23 mouse cellular contexts compared by ENCODE assay signal in genomic region chr7:106813829-106814228, GRCm38 (mm10). TPM values are rescaled to one million over a fixed set of nuclear protein-coding genes. Genes with fewer than 3 reads are reported as not detected.
"Had no signal": no experiment of that assay in that cellular context is flagged by ENCODE, and none has a peak within 500 bp of the region (broad histone marks: within the 10 kb centered on the region; RNA-seq: fewer than 3 reads in every experiment).

Olfr701 (plus strand) TSS chr7:106814129.

- H3K36me3 ChIP-seq: midbrain, embryonic 10.5 days; midbrain, embryonic 12.5 days; neural tube, embryonic 12.5 days; stomach, embryonic 15.5 days had no signal

- H3K4me1 ChIP-seq: midbrain, embryonic 10.5 days; midbrain, embryonic 12.5 days; neural tube, embryonic 12.5 days; stomach, embryonic 15.5 days had no signal

- ATAC-seq: midbrain, embryonic 16.5 days had no signal

- H3K9me3 ChIP-seq: midbrain, embryonic 10.5 days; midbrain, embryonic 12.5 days; neural tube, embryonic 12.5 days; stomach, embryonic 15.5 days had no signal

- H3K27me3 ChIP-seq: midbrain, embryonic 12.5 days; neural tube, embryonic 12.5 days; stomach, embryonic 15.5 days had no signal

- H3K27ac ChIP-seq: midbrain, embryonic 10.5 days; midbrain, embryonic 12.5 days; neural tube, embryonic 12.5 days; stomach, embryonic 15.5 days; stomach, postnatal 0 days had no signal

- H3K4me3 ChIP-seq: midbrain, embryonic 10.5 days; midbrain, embryonic 12.5 days; neural tube, embryonic 12.5 days; stomach, embryonic 15.5 days had no signal

- H3K4me2 ChIP-seq: lung, embryonic 14.5 days; midbrain, embryonic 12.5 days; neural tube, embryonic 12.5 days; stomach, embryonic 15.5 days had no signal

- H3K9ac ChIP-seq: lung, embryonic 14.5 days; midbrain, embryonic 12.5 days; neural tube, embryonic 12.5 days; stomach, embryonic 15.5 days had no signal

- DNase-seq: lung, adult 18-20 months; lung, embryonic 14.5 days; lung, postnatal 10 days; lung, postnatal 4 days; midbrain, embryonic 14.5 days; right cerebral cortex, postnatal 14 days; thymus, adult 2 months; thymus, postnatal 25 days; thymus, postnatal 4 days had no signal

RNA-seq across cellular contexts. Expression of gene Olfr701, which starts in this region (rescaled TPM):
- total RNA-seq: megakaryocyte, adult 5-6 weeks; megakaryocyte-erythroid progenitor cell, adult 5-6 weeks; neutrophil, adult 5-6 weeks had no signal
- polyA plus RNA-seq: liver, embryonic 16.5 days; lung, embryonic 14.5 days; lung, embryonic 16.5 days; midbrain, embryonic 10.5 days; midbrain, embryonic 12.5 days; midbrain, embryonic 14.5 days; midbrain, embryonic 16.5 days; neural tube, embryonic 12.5 days; neural tube, embryonic 14.5 days; spleen, adult 2 months; stomach, embryonic 15.5 days; stomach, postnatal 0 days; thymus, adult 2 months; urinary bladder, adult 2 months had no signal
